Mouse (Mus musculus): ENCODE data around the gene Ttll10. TPM values are rescaled to one million over a fixed set of nuclear protein-coding genes. Genes with fewer than 3 reads are reported as not detected.

The Ttll10 gene
- polyA plus RNA-seq, 2 experiments: 2.6 to 4.2 TPM

DNA sequence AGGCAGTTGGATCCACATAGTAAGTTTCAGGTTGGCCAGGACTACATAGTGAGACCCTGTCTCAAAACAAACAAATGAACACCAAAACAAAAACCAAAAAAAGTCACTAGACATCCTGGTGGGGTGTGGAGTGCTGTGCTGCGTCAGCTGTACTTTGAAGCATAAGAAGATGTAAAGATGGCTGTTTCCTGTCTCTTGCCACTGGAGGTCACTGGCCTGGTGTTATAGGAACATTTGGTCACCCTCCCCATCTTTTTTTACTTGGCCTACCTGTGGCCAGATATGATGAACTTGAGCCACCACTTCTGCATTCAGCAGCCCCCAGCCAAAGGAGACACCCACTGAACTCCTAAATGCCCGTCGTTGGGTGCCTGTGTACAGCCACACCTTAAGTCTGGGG lies 37.8 kb downstream of the Ttll10 start:
- DNase-seq (ENCODE audit: low spot score) (no peak), ATAC-seq (ENCODE audit: low FRiP score, low read depth) (no peak)
- WGBS: 79% methylated on average over 3 of the region's 3 CpGs
- Histone ChIP-seq H3K9ac (ENCODE audit: low read depth, low read length, severe bottlenecking) (no peak overlapping the region), H3K27ac (replicated peaks; ENCODE audit: low read depth, low read length) (no peak overlapping the region), H3K4me3 (replicated peaks; ENCODE audit: low read length) (no peak overlapping the region), H3K27me3 (ENCODE audit: control insufficient read depth, insufficient read depth, low read length) (no peaks in the 10 kb centered on the region), H3K9me3 (ENCODE audit: control insufficient read depth, low read length) (no peaks in the 10 kb centered on the region), H3K4me2 (replicated peaks; ENCODE audit: low read depth, low read length, severe bottlenecking) (no peak overlapping the region), H3K36me3 (ENCODE audit: control insufficient read depth, insufficient read depth, low read length) (peaks cover 4% of the 10 kb centered on the region; the same call in 1 of the 2 replicates), H3K4me1 (ENCODE audit: control insufficient read depth, insufficient read depth, low read length) (peaks cover 7% of the 10 kb centered on the region)
- TF ChIP-seq POLR2A (IDR thresholded peaks at IDR 0.05; ENCODE audit: borderline replicate concordance, extremely low read depth, insufficient read depth, insufficient read length): no peak

DNA sequence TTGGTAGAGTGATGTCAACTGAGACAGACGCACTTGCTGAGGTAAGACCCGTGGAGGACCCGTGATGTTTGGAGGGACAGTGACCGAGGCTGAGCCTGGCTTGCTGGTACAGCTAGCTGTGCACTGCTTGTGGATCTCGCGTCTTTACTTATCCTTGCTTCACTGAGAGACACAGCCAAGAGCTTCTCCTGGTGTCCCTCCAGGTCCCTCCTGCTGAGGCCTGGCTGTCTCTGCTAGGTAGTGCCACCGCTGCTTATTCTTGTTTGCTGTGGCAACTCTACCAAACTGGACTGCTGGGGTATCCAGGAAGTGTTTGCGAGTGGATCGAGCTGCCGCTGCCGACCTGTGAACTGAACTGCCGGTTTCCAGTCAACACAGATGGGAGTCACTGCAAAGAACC lies 39.4 kb downstream of the Ttll10 start:
- 92% methylated on average over 12 of the region's 12 CpGs for WGBS
- H3K27ac ChIP-seq (replicated peaks; ENCODE audit: low read depth, low read length): no peak overlapping the region
- ATAC-seq (ENCODE audit: low FRiP score, low read depth): no peak
- no peak overlapping the region for H3K4me2 ChIP-seq (replicated peaks; ENCODE audit: low read depth, low read length, severe bottlenecking)
- no peak overlapping the region for H3K9ac ChIP-seq (ENCODE audit: low read depth, low read length, severe bottlenecking)
- no peak overlapping the region for H3K4me3 ChIP-seq (replicated peaks; ENCODE audit: low read length)
- H3K9me3 ChIP-seq (ENCODE audit: control insufficient read depth, low read length): no peaks in the 10 kb centered on the region
- no peaks in the 10 kb centered on the region for H3K4me1 ChIP-seq (ENCODE audit: control insufficient read depth, insufficient read depth, low read length)
- DNase-seq (ENCODE audit: low spot score): no peak
- peaks cover 10% of the 10 kb centered on the region; the same call in 1 of the 2 replicates for H3K36me3 ChIP-seq (ENCODE audit: control insufficient read depth, insufficient read depth, low read length)
- no peaks in the 10 kb centered on the region for H3K27me3 ChIP-seq (ENCODE audit: control insufficient read depth, insufficient read depth, low read length)
- no peak for TF ChIP-seq POLR2A (IDR thresholded peaks at IDR 0.05; ENCODE audit: borderline replicate concordance, extremely low read depth, insufficient read depth, insufficient read length)

DNA sequence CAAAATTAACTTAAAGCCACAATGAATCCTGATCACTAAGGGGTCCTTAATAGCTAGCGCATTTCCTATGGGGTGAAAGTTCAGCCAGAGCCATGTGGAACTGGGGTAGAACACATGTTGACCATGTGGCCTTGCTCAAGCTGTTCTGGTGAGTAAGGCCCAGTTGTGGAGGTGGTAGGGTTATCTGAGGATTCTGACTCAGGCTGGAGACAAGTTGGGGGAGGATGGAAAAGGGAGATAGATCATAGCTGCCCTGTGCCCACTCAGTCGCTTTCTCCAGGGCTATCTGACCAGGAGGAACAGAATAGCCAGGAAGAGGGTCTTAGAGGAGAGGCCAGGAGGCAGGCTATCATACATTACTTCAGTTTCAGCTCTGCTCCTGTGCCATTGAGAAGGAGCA lies 44.8 kb downstream of the Ttll10 start:
- WGBS: 75% methylated on average over 2 of the region's 2 CpGs
- H3K4me1 ChIP-seq (ENCODE audit: control insufficient read depth, insufficient read depth, low read length): no peaks in the 10 kb centered on the region
- no peaks in the 10 kb centered on the region for H3K9me3 ChIP-seq (ENCODE audit: control insufficient read depth, low read length)
- no peak for TF ChIP-seq POLR2A (IDR thresholded peaks at IDR 0.05; ENCODE audit: borderline replicate concordance, extremely low read depth, insufficient read depth, insufficient read length)
- no peak overlapping the region for H3K9ac ChIP-seq (ENCODE audit: low read depth, low read length, severe bottlenecking)
- no peaks in the 10 kb centered on the region for H3K27me3 ChIP-seq (ENCODE audit: control insufficient read depth, insufficient read depth, low read length)
- H3K27ac ChIP-seq (replicated peaks; ENCODE audit: low read depth, low read length): no peak overlapping the region
- DNase-seq (ENCODE audit: low spot score) (no peak), ATAC-seq (ENCODE audit: low FRiP score, low read depth) (no peak)
- peaks cover 51% of the 10 kb centered on the region for H3K36me3 ChIP-seq (ENCODE audit: control insufficient read depth, insufficient read depth, low read length)
- H3K4me2 ChIP-seq (replicated peaks; ENCODE audit: low read depth, low read length, severe bottlenecking): no peak overlapping the region
- H3K4me3 ChIP-seq (replicated peaks; ENCODE audit: low read length): no peak overlapping the region

DNA sequence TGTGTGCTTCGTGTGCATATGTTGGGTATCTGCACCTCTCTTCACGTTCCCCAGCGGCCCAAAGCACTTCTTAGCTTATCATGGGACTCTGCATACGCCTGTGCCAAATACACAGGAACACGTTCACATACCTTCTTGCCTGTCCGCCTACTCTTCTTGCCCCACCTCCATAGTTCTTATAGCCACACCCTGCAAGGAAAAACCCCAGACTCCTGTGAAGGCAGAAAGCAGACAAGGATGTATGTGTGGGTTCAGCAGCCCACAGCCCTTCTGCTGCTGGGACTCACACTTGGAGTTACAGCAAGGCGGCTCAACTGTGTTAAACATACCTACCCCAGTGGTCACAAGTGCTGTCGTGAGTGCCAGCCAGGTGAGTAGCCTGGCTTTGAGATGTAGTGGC lies 45.6 kb downstream of the Ttll10 start, which contains the start of gene Tnfrsf4:
TSS of gene Tnfrsf4 (plus strand) at position 207 of the 400 bp plus-strand sequence.
- no peak for DNase-seq (ENCODE audit: low spot score)
- no peak for ATAC-seq (ENCODE audit: low FRiP score, low read depth)
- Histone ChIP-seq H3K36me3 (ENCODE audit: control insufficient read depth, insufficient read depth, low read length) (peaks cover 59% of the 10 kb centered on the region), H3K9ac (ENCODE audit: low read depth, low read length, severe bottlenecking) (no peak within 1 kb of the TSS), H3K27me3 (ENCODE audit: control insufficient read depth, insufficient read depth, low read length) (no peaks in the 10 kb centered on the region), H3K27ac (replicated peaks; ENCODE audit: low read depth, low read length) (no peak within 1 kb of the TSS), H3K4me1 (ENCODE audit: control insufficient read depth, insufficient read depth, low read length) (no peaks in the 10 kb centered on the region), H3K4me2 (replicated peaks; ENCODE audit: low read depth, low read length, severe bottlenecking) (no peak within 1 kb of the TSS), H3K4me3 (replicated peaks; ENCODE audit: low read length) (no peak within 1 kb of the TSS), H3K9me3 (ENCODE audit: control insufficient read depth, low read length) (no peaks in the 10 kb centered on the region)
- no peak for TF ChIP-seq POLR2A (IDR thresholded peaks at IDR 0.05; ENCODE audit: borderline replicate concordance, extremely low read depth, insufficient read depth, insufficient read length)
- WGBS: 83% methylated on average over 8 of the region's 8 CpGs

DNA sequence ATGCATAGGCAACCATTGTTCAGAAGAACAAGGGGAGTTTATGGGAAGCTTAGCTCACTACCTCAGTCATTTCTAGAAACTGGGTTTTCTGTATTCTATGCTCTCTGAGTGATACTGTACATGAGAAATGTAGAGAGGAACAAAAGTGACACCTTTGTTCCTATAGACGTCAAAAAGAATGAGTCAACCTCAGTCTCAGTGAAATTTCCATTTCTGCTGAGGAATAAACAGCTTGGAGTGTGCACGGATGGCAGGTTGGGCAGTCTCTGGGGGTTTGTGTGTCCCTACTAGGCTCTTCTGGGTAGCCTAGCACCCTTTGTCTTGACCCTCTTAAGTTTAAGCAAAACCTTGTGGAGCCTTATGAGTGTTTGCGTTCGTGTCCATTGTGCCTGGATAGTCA lies 50.8 kb downstream of the Ttll10 start:
- ATAC-seq (ENCODE audit: low FRiP score, low read depth) (no peak), DNase-seq (ENCODE audit: low spot score) (no peak)
- no peak overlapping the region for H3K4me3 ChIP-seq (replicated peaks; ENCODE audit: low read length)
- 92% methylated on average over 4 of the region's 4 CpGs for WGBS
- H3K27ac ChIP-seq (replicated peaks; ENCODE audit: low read depth, low read length): no peak overlapping the region
- H3K36me3 ChIP-seq (ENCODE audit: control insufficient read depth, insufficient read depth, low read length): peaks cover 91% of the 10 kb centered on the region
- H3K27me3 ChIP-seq (ENCODE audit: control insufficient read depth, insufficient read depth, low read length): no peaks in the 10 kb centered on the region
- no peak for TF ChIP-seq POLR2A (IDR thresholded peaks at IDR 0.05; ENCODE audit: borderline replicate concordance, extremely low read depth, insufficient read depth, insufficient read length)
- no peak overlapping the region for H3K9ac ChIP-seq (ENCODE audit: low read depth, low read length, severe bottlenecking)
- H3K9me3 ChIP-seq (ENCODE audit: control insufficient read depth, low read length): no peaks in the 10 kb centered on the region
- no peak overlapping the region for H3K4me2 ChIP-seq (replicated peaks; ENCODE audit: low read depth, low read length, severe bottlenecking)
- no peaks in the 10 kb centered on the region for H3K4me1 ChIP-seq (ENCODE audit: control insufficient read depth, insufficient read depth, low read length)

DNA sequence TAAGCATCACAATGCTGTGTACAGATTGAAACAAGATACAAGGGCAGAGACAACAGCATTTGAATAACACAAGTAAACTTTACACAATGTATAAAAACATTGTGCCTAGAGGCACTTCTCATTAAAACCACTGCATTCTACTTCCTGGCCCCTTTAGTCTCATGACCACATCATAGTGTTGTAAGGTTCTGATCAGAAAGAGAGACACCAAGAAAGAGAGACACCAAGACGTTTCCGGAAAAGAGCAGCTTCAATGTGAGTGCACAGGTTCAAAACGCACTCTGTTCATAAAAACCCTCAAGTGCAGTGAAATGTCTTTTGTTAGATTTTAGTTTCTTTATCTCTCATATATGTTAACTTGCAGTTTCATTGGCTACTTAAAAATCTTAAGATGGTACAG lies 55.1 kb downstream of the Ttll10 start:
- 89% methylated on average over 3 of the region's 3 CpGs for WGBS
- no peak for DNase-seq (ENCODE audit: low spot score)
- no peak overlapping the region for H3K4me2 ChIP-seq (replicated peaks; ENCODE audit: low read depth, low read length, severe bottlenecking)
- no peak overlapping the region for H3K9ac ChIP-seq (ENCODE audit: low read depth, low read length, severe bottlenecking)
- no peak for ATAC-seq (ENCODE audit: low FRiP score, low read depth)
- no peaks in the 10 kb centered on the region for H3K9me3 ChIP-seq (ENCODE audit: control insufficient read depth, low read length)
- no peaks in the 10 kb centered on the region for H3K27me3 ChIP-seq (ENCODE audit: control insufficient read depth, insufficient read depth, low read length)
- H3K36me3 ChIP-seq (ENCODE audit: control insufficient read depth, insufficient read depth, low read length): peaks cover 90% of the 10 kb centered on the region
- no peak overlapping the region for H3K4me3 ChIP-seq (replicated peaks; ENCODE audit: low read length)
- no peak for TF ChIP-seq POLR2A (IDR thresholded peaks at IDR 0.05; ENCODE audit: borderline replicate concordance, extremely low read depth, insufficient read depth, insufficient read length)
- H3K4me1 ChIP-seq (ENCODE audit: control insufficient read depth, insufficient read depth, low read length): no peaks in the 10 kb centered on the region
- H3K27ac ChIP-seq (replicated peaks; ENCODE audit: low read depth, low read length): no peak overlapping the region
